Mouse (Mus musculus) kidney, adult 8-10 months (tissue): ENCODE measurements around the gene Sox13.
A peak's percentile ranks its signal among the peaks of the same experiment; 100 is the strongest.

Source experiments
- DNase-seq, 2 experiments: peaks; one replicate each; pipeline ENCODE4 v3.0.0; 2022

Gene Sox13

GRCm38 (mm10) chr1:133423543-133424480 is at the start of gene Sox13:
Gene Sox13, minus strand, starts transcription at chr1:133424377.
- DNase-seq, result peak in 1 of 2 experiments; percentile 80

DNA sequence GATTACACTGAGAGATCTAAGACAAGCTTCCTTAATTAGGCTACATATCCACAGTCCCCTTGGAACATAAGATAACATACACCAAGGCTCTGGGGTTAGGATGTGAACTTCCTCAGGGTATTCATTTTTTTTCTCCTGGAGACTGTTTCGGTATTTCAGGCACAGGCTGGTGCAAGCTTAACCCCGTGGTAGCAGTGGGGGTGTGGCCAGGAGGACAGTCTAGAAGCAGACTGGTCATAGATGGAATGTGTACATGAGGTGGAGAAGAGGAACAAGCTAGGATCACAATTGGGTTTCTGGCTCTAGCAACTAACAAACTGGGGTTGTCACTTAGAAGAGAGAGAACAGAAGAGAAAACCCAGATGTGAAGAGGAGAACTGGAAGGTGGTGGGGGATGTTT is 47.4 kb upstream of the Sox13 start:
- no peak for DNase-seq

GRCm38 (mm10) chr1:133471086-133471485 is 46.9 kb upstream of the Sox13 start:
- peak; percentile 37 to 49 for DNase-seq

DNA sequence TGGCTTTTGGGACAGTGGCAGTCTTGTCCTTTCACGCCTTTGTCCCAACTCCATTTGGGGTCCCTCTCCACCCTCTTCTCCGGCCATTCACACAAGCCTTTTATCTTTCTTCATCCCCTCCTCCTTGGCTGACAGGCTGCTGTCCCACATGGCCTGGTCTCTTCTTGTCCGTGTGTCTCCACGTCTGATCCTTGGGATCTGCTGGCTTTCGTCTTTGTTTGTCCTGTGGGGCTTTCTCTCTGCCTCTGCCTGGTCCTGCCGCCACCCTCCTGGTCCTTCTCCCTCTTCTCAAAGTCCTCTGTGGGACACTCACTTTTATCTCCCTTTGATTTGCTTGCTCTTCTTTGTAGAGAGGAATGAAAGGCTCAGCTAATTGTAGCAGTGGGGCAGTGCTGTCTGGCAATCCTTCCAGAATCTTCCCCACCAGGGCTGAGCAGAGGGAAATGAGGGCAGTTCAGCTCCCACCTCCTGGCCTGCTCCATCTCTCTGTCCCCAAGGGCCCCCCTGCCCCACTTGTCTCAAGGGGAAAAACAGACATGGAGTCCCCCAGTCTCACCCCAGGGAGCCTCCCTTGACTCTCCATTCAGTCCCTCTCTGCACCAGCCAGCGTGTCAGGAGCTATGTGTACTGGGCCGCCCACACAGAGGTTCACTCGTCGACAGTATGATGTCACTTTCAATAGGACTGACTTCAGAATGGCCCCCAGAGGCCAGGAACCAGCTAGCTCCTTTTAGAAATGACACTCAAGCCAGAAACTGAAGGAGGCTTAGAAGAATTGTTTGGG is 46.3 kb upstream of the Sox13 start:
- DNase-seq, result no peak

DNA sequence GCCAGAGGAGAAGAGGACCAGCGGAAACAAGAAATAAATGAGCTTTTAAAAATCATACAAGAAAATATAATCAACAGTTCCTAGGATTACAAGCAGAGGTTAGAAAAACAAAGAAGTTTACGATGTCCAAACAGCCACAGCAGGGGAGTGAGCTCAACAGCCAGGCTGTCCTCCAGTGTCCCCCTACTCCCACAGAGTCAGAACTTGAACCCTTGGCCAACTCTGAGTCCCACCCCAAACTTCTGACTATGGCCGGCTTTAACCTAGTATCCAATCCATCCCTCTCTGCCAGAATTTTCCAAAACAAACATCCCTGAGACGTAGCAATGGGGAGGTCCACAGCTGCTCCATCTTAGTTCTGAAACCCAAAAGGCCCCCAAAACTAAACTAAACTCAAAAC is 45.0 kb upstream of the Sox13 start:
- no peak for DNase-seq

- no peak for DNase-seq
Observed at GRCm38 (mm10) chr1:133468751-133469150, 44.6 kb upstream of the Sox13 start.

- no peak for DNase-seq
Observed at GRCm38 (mm10) chr1:133467905-133468304, 43.7 kb upstream of the Sox13 start.

- no peak for DNase-seq
Observed at GRCm38 (mm10) chr1:133463138-133463537, 39.0 kb upstream of the Sox13 start.

DNA sequence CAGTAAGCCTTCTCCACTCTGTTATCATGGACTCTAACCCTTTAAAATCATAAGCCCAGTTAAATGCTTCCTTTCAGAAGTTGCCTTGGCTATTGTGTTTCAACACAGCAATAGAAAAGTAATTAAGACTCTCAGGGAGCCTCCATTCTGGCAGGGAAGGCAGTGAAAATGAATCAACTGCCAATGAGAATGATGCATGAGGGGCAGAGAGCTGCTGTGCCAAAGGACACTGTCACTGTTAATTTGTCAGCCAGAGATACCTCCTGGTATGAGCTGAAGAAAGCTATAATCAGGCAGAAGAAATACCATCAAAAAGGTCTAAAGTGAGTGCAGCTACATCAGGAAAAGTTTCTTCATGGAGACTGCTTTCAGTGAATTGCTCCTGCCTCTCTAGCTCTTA is 36.8 kb upstream of the Sox13 start:
- no peak for DNase-seq

- no peak for DNase-seq
Observed at GRCm38 (mm10) chr1:133456097-133456496, 31.9 kb upstream of the Sox13 start.

DNA sequence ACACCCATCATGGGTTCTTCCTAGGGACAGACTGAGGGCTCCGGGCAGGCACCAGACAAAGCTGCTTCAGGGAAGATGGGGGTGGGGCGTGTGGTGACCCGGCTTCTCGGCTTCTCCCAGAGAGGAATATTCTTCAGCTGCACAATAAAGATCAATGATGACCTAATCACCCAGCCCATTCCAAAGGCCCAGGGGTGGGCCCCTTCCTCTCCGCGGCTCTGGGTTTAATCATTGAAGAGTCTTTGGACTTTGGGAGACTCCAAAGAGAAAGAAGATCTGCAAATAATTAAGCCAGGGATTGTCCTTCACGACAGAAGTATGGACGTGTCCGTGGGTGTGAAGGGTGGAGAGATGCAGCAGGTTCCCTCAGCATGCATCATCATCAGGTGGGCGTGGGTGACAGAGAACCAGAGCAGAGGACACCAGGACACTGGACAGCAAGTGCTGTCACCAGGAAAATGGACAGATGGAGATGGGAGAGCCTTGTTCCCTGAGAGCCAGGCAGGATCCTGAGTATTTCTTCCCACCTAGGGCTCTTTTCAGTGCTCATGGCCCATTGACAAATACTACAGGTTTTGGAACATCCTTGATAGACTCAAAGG is 28.5 kb upstream of the Sox13 start:
- peak; percentile 72 to 84 for DNase-seq

DNA sequence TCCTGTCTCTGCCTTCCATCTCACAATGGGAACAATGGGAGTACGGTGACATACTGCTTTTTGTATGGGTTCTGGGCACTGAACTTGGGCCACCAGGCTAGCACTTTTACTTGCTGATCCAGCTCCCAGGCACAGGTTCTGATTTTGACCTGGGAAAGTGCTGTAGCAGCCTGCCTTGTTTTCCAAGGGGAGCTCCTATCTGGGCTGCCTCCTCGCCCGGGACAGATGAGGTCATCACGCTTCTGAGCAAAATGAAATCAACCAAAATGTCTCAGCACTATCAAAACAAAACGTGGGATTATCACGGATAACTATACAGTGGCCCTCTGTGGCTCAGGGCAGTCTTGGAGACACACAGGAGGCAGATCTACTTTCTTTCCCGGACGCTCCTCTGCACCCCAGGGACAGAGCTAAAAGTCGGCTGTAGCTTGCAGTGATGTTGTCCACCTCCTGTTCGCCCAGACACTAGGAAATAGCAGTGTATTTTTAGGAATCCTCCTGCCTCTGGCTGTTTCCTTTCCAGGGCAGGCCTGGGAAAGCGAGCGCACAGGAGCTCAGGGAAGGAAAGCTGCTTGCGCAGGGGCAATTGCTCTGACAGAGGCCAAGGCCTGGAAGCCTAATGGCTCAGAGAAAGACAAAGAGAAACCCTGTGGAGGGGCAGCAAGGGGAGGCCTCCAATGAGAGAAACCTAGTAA is 27.8 kb upstream of the Sox13 start:
- DNase-seq, result peak; percentile 45 to 49

GRCm38 (mm10) chr1:133451025-133451424 is 26.8 kb upstream of the Sox13 start:
- no peak for DNase-seq

DNA sequence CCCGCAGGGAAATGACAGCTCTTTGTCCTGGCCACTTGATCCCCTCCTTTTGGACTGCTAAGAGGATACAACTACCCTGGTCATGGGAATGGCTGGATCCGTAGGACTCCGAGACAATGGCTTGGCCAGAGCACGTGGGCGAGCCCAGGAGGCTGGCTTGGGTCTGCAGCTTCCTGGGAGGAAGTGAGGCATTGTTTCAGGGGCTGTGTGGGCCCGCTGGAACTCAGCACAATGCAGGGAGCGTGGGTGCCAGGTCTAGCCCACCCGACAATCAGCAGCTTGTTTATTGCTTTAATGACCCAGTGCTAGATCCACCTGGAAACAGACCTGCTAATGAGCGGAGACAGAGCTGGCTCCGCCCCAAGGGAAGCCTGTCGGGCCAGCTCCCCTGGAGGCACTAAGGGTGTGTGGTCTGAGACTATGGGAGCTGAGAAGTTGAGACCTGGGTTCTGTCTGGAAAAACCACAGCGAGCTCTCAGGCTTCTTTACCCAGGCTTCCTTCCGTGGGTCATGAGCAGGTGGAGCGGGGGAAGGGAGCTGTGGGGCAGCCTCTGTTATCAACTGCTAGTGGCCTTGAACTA is 24.3 kb upstream of the Sox13 start:
- peak; percentile 42 to 58 for DNase-seq

- DNase-seq, result no peak
Observed at GRCm38 (mm10) chr1:133446291-133446690, 22.1 kb upstream of the Sox13 start.

DNA sequence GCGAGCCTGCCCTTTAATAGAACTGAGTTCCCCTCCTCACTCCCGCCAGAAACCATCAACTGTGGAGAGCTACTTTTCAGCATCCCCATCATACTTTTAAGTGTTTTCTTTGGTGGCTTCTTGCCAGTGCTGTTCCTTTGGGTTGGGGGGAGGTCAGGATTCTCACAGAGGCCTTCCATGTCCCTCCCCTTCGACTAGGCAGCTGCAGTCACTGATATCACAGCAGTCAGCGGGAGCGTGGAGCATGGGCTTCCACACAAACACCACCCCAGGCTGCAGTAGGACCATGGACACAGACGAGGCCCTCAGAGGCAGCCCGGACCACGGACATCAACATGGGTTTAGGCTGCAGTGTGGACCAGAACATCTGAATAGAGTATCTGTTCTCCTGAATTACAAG is 20.1 kb upstream of the Sox13 start:
- DNase-seq, result no peak

- DNase-seq, result no peak
Observed at GRCm38 (mm10) chr1:133437916-133438683, 13.9 kb upstream of the Sox13 start.

- DNase-seq, result no peak
Observed at GRCm38 (mm10) chr1:133434756-133435112, 10.6 kb upstream of the Sox13 start.

GRCm38 (mm10) chr1:133434018-133434755 is 10.0 kb upstream of the Sox13 start:
- peak in 1 of 2 experiments; percentile 19 for DNase-seq

GRCm38 (mm10) chr1:133432566-133432965 is 8.4 kb upstream of the Sox13 start:
- DNase-seq, result no peak

GRCm38 (mm10) chr1:133431133-133431532 is 7.0 kb upstream of the Sox13 start:
- no peak for DNase-seq
